Mouse (Mus musculus): Measurements from ENCODE around the gene 4930544D05Rik. TPM values are rescaled to one million over a fixed set of nuclear protein-coding genes. Genes with fewer than 3 reads are reported as not detected.

Gene 4930544D05Rik
- polyA plus RNA-seq, 1 experiment: not detected

- Histone ChIP-seq H3ac (ENCODE audit: control insufficient read depth, insufficient read length, low read depth) (no peak overlapping the region), H3K4me3 (ENCODE audit: insufficient read depth, poor library complexity, severe bottlenecking) (no peak overlapping the region), H3K36me3 (ENCODE audit: control insufficient read depth, insufficient read depth) (no peaks in the 10 kb centered on the region), H3K27me3 (ENCODE audit: control insufficient read depth, insufficient read depth, insufficient read length) (no peaks in the 10 kb centered on the region), H3K79me3 (ENCODE audit: low read depth) (no peaks in the 10 kb centered on the region), H3K79me2 (ENCODE audit: control insufficient read depth, insufficient read depth) (no peaks in the 10 kb centered on the region)
- TF ChIP-seq USF1 (IDR thresholded peaks at IDR 0.05; ENCODE audit: low read depth) (no peak), MAX (IDR thresholded peaks at IDR 0.05) (peak; percentile 87), CTCF (IDR thresholded peaks at IDR 0.05; ENCODE audit: control insufficient read depth, insufficient read depth, insufficient read length) (peak; percentile 21)
These were observed 9.8 kb downstream of the 4930544D05Rik start for GRCm38 (mm10) chr11:70625473-70625872.

GRCm38 (mm10) chr11:70626877-70627276 is 11.2 kb downstream of the 4930544D05Rik start:
- TF ChIP-seq USF1 (IDR thresholded peaks at IDR 0.05; ENCODE audit: low read depth) (no peak), MAX (IDR thresholded peaks at IDR 0.05) (no peak), FOSL1 (IDR thresholded peaks at IDR 0.05; ENCODE audit: insufficient read depth, low read length, poor library complexity, severe bottlenecking) (no peak)
- Histone ChIP-seq H3K36me3 (ENCODE audit: control insufficient read depth, insufficient read depth) (no peaks in the 10 kb centered on the region), H3ac (ENCODE audit: control insufficient read depth, insufficient read length, low read depth) (no peak overlapping the region), H3K79me3 (ENCODE audit: low read depth) (no peaks in the 10 kb centered on the region), H3K4me3 (ENCODE audit: insufficient read depth, poor library complexity, severe bottlenecking) (no peak overlapping the region), H3K27me3 (ENCODE audit: control insufficient read depth, insufficient read depth, insufficient read length) (no peaks in the 10 kb centered on the region), H3K79me2 (ENCODE audit: control insufficient read depth, insufficient read depth) (no peaks in the 10 kb centered on the region)

GRCm38 (mm10) chr11:70628431-70628830 is 12.8 kb downstream of the 4930544D05Rik start:
- H3K36me3 ChIP-seq (ENCODE audit: control insufficient read depth, insufficient read depth): no peaks in the 10 kb centered on the region
- no peak overlapping the region for H3K4me3 ChIP-seq (ENCODE audit: insufficient read depth, poor library complexity, severe bottlenecking)
- no peaks in the 10 kb centered on the region for H3K27me3 ChIP-seq (ENCODE audit: control insufficient read depth, insufficient read depth, insufficient read length)
- no peak overlapping the region for H3ac ChIP-seq (ENCODE audit: control insufficient read depth, insufficient read length, low read depth)
- TF ChIP-seq CEBPB (IDR thresholded peaks at IDR 0.05; ENCODE audit: low read depth) (no peak), USF1 (IDR thresholded peaks at IDR 0.05; ENCODE audit: low read depth) (no peak)
- no peaks in the 10 kb centered on the region for H3K79me2 ChIP-seq (ENCODE audit: control insufficient read depth, insufficient read depth)
- no peaks in the 10 kb centered on the region for H3K79me3 ChIP-seq (ENCODE audit: low read depth)

GRCm38 (mm10) chr11:70629557-70629956 is 13.9 kb downstream of the 4930544D05Rik start:
- TF ChIP-seq CTCF (IDR thresholded peaks at IDR 0.05; ENCODE audit: control insufficient read depth, insufficient read depth, insufficient read length) (peak; percentile 18), MAX (IDR thresholded peaks at IDR 0.05) (no peak)
- Histone ChIP-seq H3ac (ENCODE audit: control insufficient read depth, insufficient read length, low read depth) (no peak overlapping the region), H3K79me2 (ENCODE audit: control insufficient read depth, insufficient read depth) (no peaks in the 10 kb centered on the region), H3K27me3 (ENCODE audit: control insufficient read depth, insufficient read depth, insufficient read length) (no peaks in the 10 kb centered on the region), H3K4me3 (ENCODE audit: insufficient read depth, poor library complexity, severe bottlenecking) (no peak overlapping the region), H3K79me3 (ENCODE audit: low read depth) (no peaks in the 10 kb centered on the region), H3K36me3 (ENCODE audit: control insufficient read depth, insufficient read depth) (no peaks in the 10 kb centered on the region)

- H3ac ChIP-seq (ENCODE audit: control insufficient read depth, insufficient read length, low read depth): no peak overlapping the region
- no peak overlapping the region for H3K4me3 ChIP-seq (ENCODE audit: insufficient read depth, poor library complexity, severe bottlenecking)
- no peak for TF ChIP-seq FOSL1 (IDR thresholded peaks at IDR 0.05; ENCODE audit: insufficient read depth, low read length, poor library complexity, severe bottlenecking)
- TF ChIP-seq CEBPB (IDR thresholded peaks at IDR 0.05; ENCODE audit: low read depth): no peak
- no peak for TF ChIP-seq CTCF (IDR thresholded peaks at IDR 0.05; ENCODE audit: control insufficient read depth, insufficient read depth, insufficient read length)
- no peak for TF ChIP-seq MAX (IDR thresholded peaks at IDR 0.05)
- TF ChIP-seq USF1 (IDR thresholded peaks at IDR 0.05; ENCODE audit: low read depth): no peak
- TF ChIP-seq MYOG (IDR thresholded peaks at IDR 0.05; ENCODE audit: control insufficient read depth, extremely low read depth, insufficient read length): no peak
- TF ChIP-seq MYOD1 (IDR thresholded peaks at IDR 0.05; ENCODE audit: control insufficient read depth, insufficient read length, low read depth): no peak
- H3K27me3 ChIP-seq (ENCODE audit: control insufficient read depth, insufficient read depth, insufficient read length): no peaks in the 10 kb centered on the region
- no peaks in the 10 kb centered on the region for H3K79me3 ChIP-seq (ENCODE audit: low read depth)
- no peaks in the 10 kb centered on the region for H3K79me2 ChIP-seq (ENCODE audit: control insufficient read depth, insufficient read depth)
- H3K36me3 ChIP-seq (ENCODE audit: control insufficient read depth, insufficient read depth): no peaks in the 10 kb centered on the region
These were observed 14.5 kb downstream of the 4930544D05Rik start for GRCm38 (mm10) chr11:70630129-70630528.

- H3K36me3 ChIP-seq (ENCODE audit: control insufficient read depth, insufficient read depth): no peaks in the 10 kb centered on the region
- H3K27me3 ChIP-seq (ENCODE audit: control insufficient read depth, insufficient read depth, insufficient read length): no peaks in the 10 kb centered on the region
- TF ChIP-seq MAX (IDR thresholded peaks at IDR 0.05) (no peak), USF1 (IDR thresholded peaks at IDR 0.05; ENCODE audit: low read depth) (no peak), MYOG (IDR thresholded peaks at IDR 0.05; ENCODE audit: control insufficient read depth, extremely low read depth, insufficient read length) (no peak), MYOD1 (IDR thresholded peaks at IDR 0.05; ENCODE audit: control insufficient read depth, insufficient read length, low read depth) (no peak), CTCF (IDR thresholded peaks at IDR 0.05; ENCODE audit: control insufficient read depth, insufficient read depth, insufficient read length) (no peak), CEBPB (IDR thresholded peaks at IDR 0.05; ENCODE audit: low read depth) (no peak), FOSL1 (IDR thresholded peaks at IDR 0.05; ENCODE audit: insufficient read depth, low read length, poor library complexity, severe bottlenecking) (no peak)
- H3K79me2 ChIP-seq (ENCODE audit: control insufficient read depth, insufficient read depth): no peaks in the 10 kb centered on the region
- no peaks in the 10 kb centered on the region for H3K79me3 ChIP-seq (ENCODE audit: low read depth)
- no peak overlapping the region for H3K4me3 ChIP-seq (ENCODE audit: insufficient read depth, poor library complexity, severe bottlenecking)
- no peak overlapping the region for H3ac ChIP-seq (ENCODE audit: control insufficient read depth, insufficient read length, low read depth)
These were observed 20.0 kb downstream of the 4930544D05Rik start for GRCm38 (mm10) chr11:70635601-70636000.

GRCm38 (mm10) chr11:70637764-70638163 is 22.1 kb downstream of the 4930544D05Rik start:
- H3K4me3 ChIP-seq (ENCODE audit: insufficient read depth, poor library complexity, severe bottlenecking): no peak overlapping the region
- no peak for TF ChIP-seq MYOG (IDR thresholded peaks at IDR 0.05; ENCODE audit: control insufficient read depth, extremely low read depth, insufficient read length)
- no peak for TF ChIP-seq USF1 (IDR thresholded peaks at IDR 0.05; ENCODE audit: low read depth)
- no peak for TF ChIP-seq FOSL1 (IDR thresholded peaks at IDR 0.05; ENCODE audit: insufficient read depth, low read length, poor library complexity, severe bottlenecking)
- TF ChIP-seq CTCF (IDR thresholded peaks at IDR 0.05; ENCODE audit: control insufficient read depth, insufficient read depth, insufficient read length): no peak
- no peak for TF ChIP-seq MYOD1 (IDR thresholded peaks at IDR 0.05; ENCODE audit: control insufficient read depth, insufficient read length, low read depth)
- no peak for TF ChIP-seq CEBPB (IDR thresholded peaks at IDR 0.05; ENCODE audit: low read depth)
- no peak for TF ChIP-seq MAX (IDR thresholded peaks at IDR 0.05)
- no peaks in the 10 kb centered on the region for H3K79me2 ChIP-seq (ENCODE audit: control insufficient read depth, insufficient read depth)

More at GRCm38 (mm10) chr11:70637764-70638163, 22.1 kb downstream of the 4930544D05Rik start:
- H3K79me3 ChIP-seq (ENCODE audit: low read depth): no peaks in the 10 kb centered on the region
- no peaks in the 10 kb centered on the region for H3K36me3 ChIP-seq (ENCODE audit: control insufficient read depth, insufficient read depth)
- no peaks in the 10 kb centered on the region for H3K27me3 ChIP-seq (ENCODE audit: control insufficient read depth, insufficient read depth, insufficient read length)
- no peak overlapping the region for H3ac ChIP-seq (ENCODE audit: control insufficient read depth, insufficient read length, low read depth)
